Mouse (Mus musculus) CD4-positive, CD25-positive, alpha-beta regulatory T cell (primary cell): ENCODE data around the gene Impg2. TPM values are rescaled to one million over a fixed set of nuclear protein-coding genes. Genes with fewer than 3 reads are reported as not detected.

Source experiments
- polyA plus RNA-seq: library from polyadenylated mRNA; unstranded; fragments of 100-300 nt; shearing (Covaris generic); gene quantifications from one replicate; pipeline ENCODE4 v1.2.1, GENCODE M21; 2017

Gene Impg2
- polyA plus RNA-seq: 0.25 TPM

GRCm38 (mm10) chr16:56204051-56204450, at the start of gene Impg2:
Gene Impg2 (plus strand): TSS chr16:56204313.

Other genes starting within 250 kb of the Impg2 start
- gene Rpl24, start 238.0 kb upstream of the Impg2 start, polyA plus RNA-seq: 617 TPM
- gene Zbtb11, start 230.4 kb upstream of the Impg2 start, polyA plus RNA-seq: 36.3 TPM
- 109 TPM for gene Pcnp, start 174.6 kb upstream of the Impg2 start, polyA plus RNA-seq
- gene Trmt10c, start 166.5 kb upstream of the Impg2 start, polyA plus RNA-seq: 34.3 TPM
- 56.5 TPM for gene Senp7, start 156.0 kb upstream of the Impg2 start, polyA plus RNA-seq